Mouse (Mus musculus) CH12.LX (cell line): ENCODE measurements around the gene Nhsl1.

ENCODE experiments used
- MXI1 ChIP-seq: IDR thresholded peaks from 2 replicates; pipeline ENCODE4 v1.6.1; 2011; ENCODE audit warnings: mild to moderate bottlenecking, low read depth, low read length, improper control_type of control experiment
- ZMIZ1 ChIP-seq: IDR thresholded peaks from 2 replicates; pipeline ENCODE4 v1.6.1; 2012; ENCODE audit warnings: low read depth, mild to moderate bottlenecking, inconsistent platforms, low read length, improper control_type of control experiment

DNA sequence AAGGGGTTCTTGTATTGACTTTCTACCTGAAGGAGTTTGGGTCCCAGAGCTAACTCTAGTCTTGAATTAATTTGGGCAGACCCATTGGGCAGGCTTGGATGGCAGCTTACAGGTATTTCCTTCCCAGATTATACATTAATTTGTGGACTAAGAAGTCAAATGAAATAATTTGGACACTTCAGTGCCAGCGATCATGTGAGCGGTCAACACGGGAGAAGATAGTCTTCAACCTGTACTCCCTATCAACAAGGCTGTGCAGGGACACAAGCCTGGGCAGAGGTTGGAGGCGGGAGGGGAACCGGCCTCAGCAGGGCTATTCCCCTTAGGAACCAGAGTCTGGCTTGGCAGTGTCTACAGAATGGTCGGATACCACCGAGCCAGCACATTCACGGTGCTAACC, 49.3 kb downstream of the Nhsl1 start:
- TF ChIP-seq ZMIZ1 (no peak), MXI1 (no peak)
